Mouse (Mus musculus) stomach, postnatal 0 days (tissue): ENCODE measurements around the gene Dlg4. TPM values are rescaled to one million over a fixed set of nuclear protein-coding genes. Genes with fewer than 3 reads are reported as not detected.
A peak's percentile ranks its signal among the peaks of the same experiment; 100 is the strongest.

Source experiments
- ATAC-seq: fragments of 200-750 bp; cut with Nextera tagmentation; 2 replicates; pipeline ENCODE4 v1.8.0; 2017; ENCODE audit not compliant: low FRiP score, low TSS enrichment
- DNase-seq: peaks from one replicate; pipeline ENCODE4 v3.0.0-alpha.2; 2016; ENCODE audit warnings: low spot score
- H3K27ac ChIP-seq: fragments of 300-500 bp; sonication (generic); replicated peaks from 2 replicates; pipeline ENCODE4 v1.5.1; 2014; ENCODE audit warnings: mild to moderate bottlenecking, control low read depth
- H3K27me3 ChIP-seq: fragments of 300-500 bp; sonication (generic); 2 replicates; pipeline ENCODE4 v1.6.1; 2014; ENCODE audit warnings: low read length; ENCODE audit not compliant: control insufficient read depth, insufficient read depth
- H3K36me3 ChIP-seq: fragments of 300-500 bp; sonication (generic); 2 replicates; pipeline ENCODE4 v1.6.1; 2014; ENCODE audit warnings: low read length, mixed read lengths; ENCODE audit not compliant: control insufficient read depth, insufficient read depth
- H3K4me1 ChIP-seq: fragments of 300-500 bp; sonication (generic); replicated peaks from 2 replicates; pipeline ENCODE4 v1.6.1; 2014; ENCODE audit warnings: antibody characterized with exemption; ENCODE audit not compliant: control insufficient read depth, insufficient read depth
- H3K4me2 ChIP-seq: fragments of 300-500 bp; sonication (generic); replicated peaks from 2 replicates; pipeline ENCODE4 v1.6.1; 2014; ENCODE audit warnings: low read depth, mild to moderate bottlenecking, control low read depth, moderate library complexity
- H3K4me3 ChIP-seq: fragments of 300-500 bp; sonication (generic); 2 replicates; pipeline ENCODE4 v1.5.1; 2014; ENCODE audit warnings: low read depth, low read length, control low read depth
- H3K9ac ChIP-seq: fragments of 300-500 bp; sonication (generic); 2 replicates; pipeline ENCODE4 v1.6.1; 2014; ENCODE audit warnings: mild to moderate bottlenecking, low read length, control low read depth, mixed read lengths
- H3K9me3 ChIP-seq: fragments of 300-500 bp; sonication (generic); 2 replicates; pipeline ENCODE4 v1.6.1; 2016; ENCODE audit warnings: low read length; ENCODE audit not compliant: control insufficient read depth
- CTCF ChIP-seq: IDR thresholded peaks from 2 replicates; pipeline ENCODE4 v1.5.1; 2016; ENCODE audit warnings: antibody characterized with exemption, low read depth, mild to moderate bottlenecking, moderate library complexity
- EP300 ChIP-seq: optimal IDR thresholded peaks from 2 replicates; pipeline ENCODE3; 2016; ENCODE audit warnings: antibody characterized with exemption
- WGBS: fragments of 180-500 bp; shearing (Covaris S2); extraction: QIAGEN DNeasy Blood & Tissue Kit; methylation state at CpG from one replicate; pipeline ENCODE4 v1.1.7; 2014; 5-methylcytosine and 5-hydroxymethylcytosine counted together
- microRNA counts: library from miRNA; unstranded; fragments of <30 nt; microRNA quantifications from one replicate; lab custom pipeline; 2015
- microRNA-seq: library from miRNA; unstranded; fragments of <30 nt; microRNA quantifications from one replicate; pipeline ENCODE4, GENCODE M21; 2016
- polyA plus RNA-seq: library from polyadenylated mRNA; unstranded; fragments of >200 nt; fragmentation: Nextera tagmentation; extraction: Ambion mirVana; gene quantifications from 2 replicates; pipeline ENCODE4 v1.2.1, GENCODE M21; 2015

The Dlg4 gene
- polyA plus RNA-seq, 1 experiment from 2014 or later = 2.6 TPM

DNA sequence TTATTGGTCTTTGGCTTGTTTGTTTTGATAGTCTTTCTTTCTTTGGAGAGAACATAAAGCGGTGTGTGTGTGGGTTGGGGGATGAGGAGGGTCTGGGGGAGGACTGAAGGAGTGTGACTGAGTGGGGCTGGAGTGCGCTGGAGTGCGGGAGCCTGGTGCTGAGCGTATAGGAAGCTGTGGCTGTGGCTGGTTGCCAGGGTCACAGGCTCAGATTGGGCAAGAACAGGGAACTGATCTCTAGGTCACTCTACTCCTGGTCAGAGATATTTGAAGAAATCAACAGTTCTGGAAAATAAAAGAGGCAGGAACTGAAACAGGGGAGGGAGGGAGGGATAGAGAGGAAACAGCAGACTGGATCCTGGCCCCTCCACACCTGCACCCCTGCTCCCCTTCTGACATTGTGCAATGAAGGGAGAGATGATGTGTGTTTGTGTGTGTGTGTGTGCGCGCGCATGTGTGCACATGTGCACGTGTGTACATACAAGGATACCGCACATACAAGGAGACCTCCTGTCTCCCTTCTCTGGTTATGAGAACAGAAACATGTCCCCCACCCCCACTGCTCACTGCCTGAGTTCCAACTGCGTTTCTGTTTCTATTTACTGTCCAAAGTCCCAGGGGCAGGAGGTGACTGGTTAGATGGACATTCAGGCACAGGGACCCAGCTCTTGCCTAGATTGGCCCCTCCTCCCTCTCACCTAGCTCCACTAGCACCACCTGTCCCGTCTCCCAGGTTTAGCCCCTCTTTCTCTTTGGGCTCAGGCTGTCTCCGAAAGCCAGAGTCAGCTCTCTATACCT lies 75.4 kb downstream of the Dlg4 start, which contains the start of gene Asgr2:
Gene Asgr2 (plus strand): TSS at position 659 of the 798 bp plus-strand sequence.
- Histone ChIP-seq H3K4me2 (no peak within 1 kb of the TSS), H3K9me3 (no peaks in the 10 kb centered on the region), H3K4me1 (no peaks in the 10 kb centered on the region), H3K27ac (no peak within 1 kb of the TSS), H3K4me3 (no peak within 1 kb of the TSS), H3K36me3 (no peaks in the 10 kb centered on the region), H3K9ac (no peak within 1 kb of the TSS), H3K27me3 (no peaks in the 10 kb centered on the region)
- DNase-seq (no peak), ATAC-seq (0 out of 2 replicates have a peak, but pooled peaks have one; percentile 12)
- WGBS = 62% methylated on average over 12 of the region's 12 CpGs
- TF ChIP-seq CTCF (no peak), EP300 (no peak)

MicroRNAs within 50 kb of the gene (microRNA counts, 519-probe panel; counts per million panel counts)
- microRNA mmu-miR-324-3p (lab: Ali Mortazavi, UCI) (not detected), microRNA mmu-miR-324-5p (lab: Ali Mortazavi, UCI) (4,088 counts per million, percentile 31 among the panel's probes with 10 or more counts)

Small RNA genes lying within 50 kb of the gene (microRNA-seq; reads per million reads assigned to microRNA genes)
- not detected for gene Gm44349
- gene Mir324 = 1,907 reads per million, percentile 79 among the genes with 10 or more reads in this experiment

Other genes with a start within 250 kb of the Dlg4 start
- gene Chrnb1, start 221.0 kb upstream of the Dlg4 start, polyA plus RNA-seq = 4.3 and 5.0 TPM in 2 replicates
- gene Fgf11, start 215.1 kb upstream of the Dlg4 start, polyA plus RNA-seq = 0.67 and 0.90 TPM in 2 replicates
- gene Tmem102, start 211.3 kb upstream of the Dlg4 start, polyA plus RNA-seq = 28.4 and 34.4 TPM in 2 replicates
- not detected in 2 replicates for gene Gm39566, start 201.6 kb upstream of the Dlg4 start, polyA plus RNA-seq
- gene Spem2, start 198.5 kb upstream of the Dlg4 start, polyA plus RNA-seq = not detected in 2 replicates
- gene Spem1, start 194.8 kb upstream of the Dlg4 start, polyA plus RNA-seq = not detected in 2 replicates
- 2.5 and 2.7 TPM in 2 replicates for gene Nlgn2, start 179.2 kb upstream of the Dlg4 start, polyA plus RNA-seq
- 329 and 366 TPM in 2 replicates for gene Tmem256, start 178.4 kb upstream of the Dlg4 start, polyA plus RNA-seq
- gene Plscr3, start 170.6 kb upstream of the Dlg4 start, polyA plus RNA-seq = 54.4 and 58.4 TPM in 2 replicates
- gene Tnk1, start 158.2 kb upstream of the Dlg4 start, polyA plus RNA-seq = 12.3 TPM in 2 replicates
- gene Tmem95, start 138.9 kb upstream of the Dlg4 start, polyA plus RNA-seq = 0.25 and 0.54 TPM in 2 replicates
- 15.9 and 18.1 TPM in 2 replicates for gene Kctd11, start 135.5 kb upstream of the Dlg4 start, polyA plus RNA-seq
- 0.70 and 0.71 TPM in 2 replicates for gene Acap1, start 121.4 kb upstream of the Dlg4 start, polyA plus RNA-seq
- gene 2810408A11Rik, start 116.0 kb upstream of the Dlg4 start, polyA plus RNA-seq = 5.6 and 5.9 TPM in 2 replicates
- 2.3 and 3.9 TPM in 2 replicates for gene Neurl4, start 115.9 kb upstream of the Dlg4 start, polyA plus RNA-seq
- gene Gps2, start 103.1 kb upstream of the Dlg4 start, polyA plus RNA-seq = 40.6 and 43.3 TPM in 2 replicates
- 1,169 and 1,205 TPM in 2 replicates for gene Eif5a, start 95.0 kb upstream of the Dlg4 start, polyA plus RNA-seq
- 1.4 and 1.7 TPM in 2 replicates for gene Ybx2, start 81.1 kb upstream of the Dlg4 start, polyA plus RNA-seq
- 36.4 and 40.5 TPM in 2 replicates for gene Slc2a4, start 68.8 kb upstream of the Dlg4 start, polyA plus RNA-seq
- gene Cldn7, start 52.2 kb upstream of the Dlg4 start, polyA plus RNA-seq = 119 and 125 TPM in 2 replicates
- 13.1 and 14.9 TPM in 2 replicates for gene Ctdnep1, start 35.8 kb upstream of the Dlg4 start, polyA plus RNA-seq
- 73.1 and 73.4 TPM in 2 replicates for gene Elp5, start 34.4 kb upstream of the Dlg4 start, polyA plus RNA-seq
- gene Gabarap, start 25.8 kb upstream of the Dlg4 start, polyA plus RNA-seq = 536 and 544 TPM in 2 replicates
- gene Phf23, start 21.2 kb upstream of the Dlg4 start, polyA plus RNA-seq = 34.4 and 38.5 TPM in 2 replicates
- gene Dvl2, start 16.3 kb upstream of the Dlg4 start, polyA plus RNA-seq = 9.8 and 11.1 TPM in 2 replicates
- 136 and 143 TPM in 2 replicates for gene Acadvl, start 1.5 kb upstream of the Dlg4 start, polyA plus RNA-seq
- gene Asgr1, start 37.1 kb downstream of the Dlg4 start, polyA plus RNA-seq = 0.70 and 0.83 TPM in 2 replicates
- gene Asgr2, start 75.7 kb downstream of the Dlg4 start, polyA plus RNA-seq = 0.19 and 0.30 TPM in 2 replicates
- gene Mgl2, start 113.4 kb downstream of the Dlg4 start, polyA plus RNA-seq = 0.48 and 0.68 TPM in 2 replicates
- 1.0 and 1.4 TPM in 2 replicates for gene Clec10a, start 139.3 kb downstream of the Dlg4 start, polyA plus RNA-seq
- 2.5 and 3.1 TPM in 2 replicates for gene Slc16a11, start 195.8 kb downstream of the Dlg4 start, polyA plus RNA-seq
- gene Slc16a13, start 204.1 kb downstream of the Dlg4 start, polyA plus RNA-seq = 5.7 and 6.1 TPM in 2 replicates
- 3.2 and 3.6 TPM in 2 replicates for gene Bcl6b, start 212.9 kb downstream of the Dlg4 start, polyA plus RNA-seq
- gene 0610010K14Rik, start 221.0 kb downstream of the Dlg4 start, polyA plus RNA-seq = 81.0 and 83.6 TPM in 2 replicates
- 7.5 and 10.1 TPM in 2 replicates for gene Gm21988, start 222.9 kb downstream of the Dlg4 start, polyA plus RNA-seq
- gene Rnasek, start 222.9 kb downstream of the Dlg4 start, polyA plus RNA-seq = 317 and 326 TPM in 2 replicates
- 13.8 and 16.5 TPM in 2 replicates for gene Alox12, start 238.4 kb downstream of the Dlg4 start, polyA plus RNA-seq